Mouse (Mus musculus): ENCODE measurements at regions not wholly inside any gene's neighbourhood (a gene's known extent, or its start where the extent isn't known, plus 50 kb on each side); places are given as distances from the start of the nearest gene placed in this dataset.

DNA sequence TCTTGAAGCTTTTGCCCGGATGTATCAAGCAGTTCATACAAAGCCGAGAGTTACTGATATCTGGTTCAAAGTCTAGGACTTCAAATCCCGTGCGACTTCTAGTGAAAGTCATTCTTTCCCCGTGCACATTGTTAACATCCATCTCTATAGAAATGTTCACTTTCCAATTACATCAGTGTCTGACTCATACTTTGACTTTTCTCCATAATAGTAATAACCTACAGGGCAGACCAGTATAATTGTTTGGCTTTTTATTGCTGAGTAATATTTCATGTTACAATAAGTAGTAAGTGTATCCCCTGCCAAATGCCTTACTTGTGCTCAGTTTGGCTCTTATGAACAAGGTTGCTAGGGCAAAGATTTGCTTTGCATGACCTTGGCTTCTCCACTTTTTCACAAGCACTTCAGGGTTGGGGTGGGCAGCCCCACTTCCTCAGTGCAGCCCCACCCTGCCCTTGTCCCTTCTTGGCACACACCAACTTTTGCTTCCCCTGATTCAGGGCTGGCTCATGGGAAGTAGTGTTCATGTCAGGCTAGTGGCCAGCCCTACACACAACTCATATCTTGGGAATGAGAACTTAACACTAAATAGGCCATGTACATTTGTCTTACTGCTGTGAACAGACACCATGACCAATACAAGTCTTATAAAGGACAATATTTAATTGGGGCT lies 229.7 kb downstream of the Ktn1 start:
- 74% methylated on average over 5 of the region's 5 CpGs for WGBS
- no peak for TF ChIP-seq POLR2A (IDR thresholded peaks at IDR 0.05; ENCODE audit: borderline replicate concordance, extremely low read depth, low read depth, low read length)
- no peak for TF ChIP-seq CTCF (IDR thresholded peaks at IDR 0.05; ENCODE audit: insufficient read depth, low read length)
- no peak for DNase-seq
- Histone ChIP-seq H3K4me3 (replicated peaks; ENCODE audit: extremely low read depth, low read depth, low read length) (no peak overlapping the region), H3K4me1 (ENCODE audit: control insufficient read depth, insufficient read depth, low read length) (no peaks in the 10 kb centered on the region)

DNA sequence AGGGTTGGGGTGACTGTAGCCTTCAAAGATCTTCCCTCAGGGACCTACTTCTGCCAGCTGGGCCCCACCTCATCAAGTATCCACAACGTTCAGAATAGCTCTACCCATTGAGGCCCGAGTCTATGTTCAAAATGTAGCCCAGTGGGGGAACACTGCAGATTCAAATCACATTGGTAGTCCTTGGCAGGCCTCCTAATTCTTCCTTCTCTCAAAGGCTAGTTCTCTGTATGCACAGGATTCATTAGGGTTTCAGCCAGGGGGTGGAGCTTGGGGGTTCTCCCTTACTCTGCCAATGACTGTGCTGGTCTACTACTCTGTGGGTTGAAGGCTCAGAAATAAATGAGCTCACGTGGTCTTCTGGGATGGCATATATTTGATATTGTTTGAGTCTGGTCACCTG lies 235.3 kb upstream of the Peli2 start:
- DNase-seq, result no peak
- no peaks in the 10 kb centered on the region for H3K4me1 ChIP-seq (ENCODE audit: control insufficient read depth, insufficient read depth, low read length)
- no peak overlapping the region for H3K4me3 ChIP-seq (replicated peaks; ENCODE audit: extremely low read depth, low read depth, low read length)
- TF ChIP-seq POLR2A (IDR thresholded peaks at IDR 0.05; ENCODE audit: borderline replicate concordance, extremely low read depth, low read depth, low read length), result no peak
- TF ChIP-seq CTCF (IDR thresholded peaks at IDR 0.05; ENCODE audit: insufficient read depth, low read length), result no peak
- 86% methylated on average over 3 of the region's 3 CpGs for WGBS

DNA sequence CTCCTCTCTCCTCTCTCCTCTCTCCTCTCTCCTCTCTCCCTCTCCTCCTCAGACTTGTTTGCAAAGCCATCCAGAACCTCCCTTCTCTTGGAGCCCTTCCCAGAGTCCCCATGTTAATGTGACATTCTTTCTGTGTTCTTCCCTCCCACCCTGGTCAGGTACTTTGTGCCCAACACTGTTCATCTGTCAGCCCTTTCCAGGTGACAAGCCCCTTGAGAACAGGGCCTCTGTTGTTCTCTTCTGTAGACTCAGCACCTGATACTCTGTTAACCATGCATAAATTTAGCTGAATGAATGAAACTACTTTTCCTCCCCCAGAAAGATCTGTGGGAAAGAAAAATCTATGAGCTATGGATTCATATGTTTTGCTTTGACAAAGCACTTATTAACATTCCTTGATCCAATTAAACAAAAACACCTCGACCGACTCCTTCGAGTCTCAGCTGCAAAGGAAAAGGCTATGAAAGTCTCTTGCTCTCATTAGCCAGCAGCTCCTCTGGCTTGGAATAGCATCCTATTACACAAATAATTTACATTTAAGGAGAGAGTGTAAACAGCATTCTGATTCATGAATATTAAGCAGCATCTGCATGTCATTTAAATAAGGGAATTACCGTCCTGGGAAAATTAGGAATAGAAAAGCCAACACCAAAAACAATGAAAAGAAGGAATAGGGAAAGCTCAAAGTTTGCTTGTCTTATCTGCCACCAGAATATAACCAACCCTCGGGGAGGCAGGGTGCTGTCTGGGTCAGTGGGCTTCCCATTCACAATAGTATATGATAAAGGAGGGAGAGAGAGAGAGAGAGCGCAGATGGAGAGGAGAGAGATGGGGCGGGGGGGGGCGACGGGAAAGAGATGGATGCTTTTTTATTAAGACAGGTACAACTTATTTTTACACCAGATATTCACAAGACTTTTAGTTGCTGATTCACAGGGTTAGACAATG lies 230.1 kb upstream of the Peli2 start:
- 72% methylated on average over 9 of the region's 9 CpGs for WGBS
- TF ChIP-seq POLR2A (IDR thresholded peaks at IDR 0.05; ENCODE audit: borderline replicate concordance, extremely low read depth, low read depth, low read length) (no peak), CTCF (IDR thresholded peaks at IDR 0.05; ENCODE audit: insufficient read depth, low read length) (no peak)
- no peak for DNase-seq
- no peak overlapping the region for H3K4me3 ChIP-seq (replicated peaks; ENCODE audit: extremely low read depth, low read depth, low read length)
- no peaks in the 10 kb centered on the region for H3K4me1 ChIP-seq (ENCODE audit: control insufficient read depth, insufficient read depth, low read length)

DNA sequence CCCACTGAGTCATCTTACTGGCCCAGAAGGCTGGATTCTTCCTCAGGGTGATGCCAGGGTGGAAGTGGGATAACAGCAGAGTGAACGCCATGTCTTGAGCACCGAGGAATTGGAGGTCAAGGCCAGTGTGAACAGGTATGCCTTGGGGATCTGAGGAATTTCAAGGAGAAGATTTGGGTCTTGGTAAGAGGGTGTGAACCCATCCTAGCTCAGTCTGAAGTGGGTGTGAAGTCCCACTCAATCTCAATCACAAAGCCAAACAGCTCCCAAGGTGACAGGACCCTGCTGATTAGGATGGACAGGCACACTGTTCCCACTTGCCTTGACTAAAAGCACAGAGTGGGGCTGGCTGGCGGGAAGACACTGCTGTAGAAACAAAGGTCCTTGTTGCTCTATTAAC lies 224.0 kb upstream of the Peli2 start:
- 87% methylated on average over 3 of the region's 3 CpGs for WGBS
- no peak for DNase-seq
- Histone ChIP-seq H3K4me1 (ENCODE audit: control insufficient read depth, insufficient read depth, low read length) (no peaks in the 10 kb centered on the region), H3K4me3 (replicated peaks; ENCODE audit: extremely low read depth, low read depth, low read length) (no peak overlapping the region)
- no peak for TF ChIP-seq POLR2A (IDR thresholded peaks at IDR 0.05; ENCODE audit: borderline replicate concordance, extremely low read depth, low read depth, low read length)
- TF ChIP-seq CTCF (IDR thresholded peaks at IDR 0.05; ENCODE audit: insufficient read depth, low read length), result no peak

DNA sequence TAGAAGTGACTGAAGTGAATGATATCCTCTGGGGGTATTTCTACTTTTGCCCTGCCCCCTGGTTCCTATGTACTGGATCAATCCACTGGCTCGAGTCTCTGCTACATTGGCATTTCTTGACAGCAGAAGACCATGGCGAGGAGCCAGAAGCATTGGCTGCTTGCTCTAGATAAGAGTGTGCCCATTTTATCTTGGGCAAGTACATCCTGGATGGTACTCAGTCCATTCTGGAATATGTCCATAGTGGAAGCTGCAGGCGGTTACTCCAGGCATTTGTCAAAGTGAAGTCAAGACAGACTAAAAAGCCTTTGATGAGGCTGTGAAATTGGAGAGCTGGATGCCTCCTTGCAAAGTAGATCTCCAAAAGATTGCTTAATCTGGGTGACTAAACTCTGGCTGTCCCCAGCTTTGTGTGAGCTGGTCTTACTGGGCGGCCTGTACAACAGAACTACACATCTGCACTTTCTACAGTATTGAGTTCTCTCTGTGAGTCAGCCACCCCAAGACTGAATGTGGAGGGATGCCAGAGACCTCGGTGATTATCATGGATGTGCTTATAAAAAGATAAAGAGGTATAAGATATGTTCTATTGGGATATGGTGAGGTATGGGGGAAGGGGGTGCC lies 222.6 kb upstream of the Peli2 start:
- H3K4me3 ChIP-seq (replicated peaks; ENCODE audit: extremely low read depth, low read depth, low read length), result no peak overlapping the region
- no peaks in the 10 kb centered on the region for H3K4me1 ChIP-seq (ENCODE audit: control insufficient read depth, insufficient read depth, low read length)
- DNase-seq, result no peak
- TF ChIP-seq CTCF (IDR thresholded peaks at IDR 0.05; ENCODE audit: insufficient read depth, low read length) (no peak), POLR2A (IDR thresholded peaks at IDR 0.05; ENCODE audit: borderline replicate concordance, extremely low read depth, low read depth, low read length) (no peak)
- WGBS, result 57% methylated on average over 5 of the region's 5 CpGs

DNA sequence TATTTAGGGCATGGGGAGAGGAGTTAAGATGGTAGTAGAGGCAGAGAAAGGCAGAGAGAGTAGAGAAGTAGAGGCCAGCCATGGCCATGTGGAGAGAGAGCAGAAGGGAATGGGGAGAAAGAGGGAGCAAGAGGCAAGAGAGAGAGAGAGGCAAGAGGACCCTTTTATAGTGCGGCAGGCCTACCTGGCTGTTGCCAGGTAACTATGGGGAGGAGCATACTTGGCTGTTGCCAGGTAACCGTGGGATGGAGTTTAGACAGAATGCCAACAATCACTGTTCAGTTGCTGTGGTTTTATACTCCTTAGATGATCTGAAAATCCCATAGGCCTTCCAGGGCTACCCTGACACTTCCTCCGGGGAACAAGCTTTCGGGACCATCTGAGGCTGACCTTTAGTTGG lies 222.0 kb upstream of the Peli2 start:
- no peak overlapping the region for H3K4me3 ChIP-seq (replicated peaks; ENCODE audit: extremely low read depth, low read depth, low read length)
- DNase-seq, result no peak
- no peak for TF ChIP-seq POLR2A (IDR thresholded peaks at IDR 0.05; ENCODE audit: borderline replicate concordance, extremely low read depth, low read depth, low read length)
- TF ChIP-seq CTCF (IDR thresholded peaks at IDR 0.05; ENCODE audit: insufficient read depth, low read length), result no peak
- no peaks in the 10 kb centered on the region for H3K4me1 ChIP-seq (ENCODE audit: control insufficient read depth, insufficient read depth, low read length)
- 81% methylated on average over 4 of the region's 4 CpGs for WGBS

DNA sequence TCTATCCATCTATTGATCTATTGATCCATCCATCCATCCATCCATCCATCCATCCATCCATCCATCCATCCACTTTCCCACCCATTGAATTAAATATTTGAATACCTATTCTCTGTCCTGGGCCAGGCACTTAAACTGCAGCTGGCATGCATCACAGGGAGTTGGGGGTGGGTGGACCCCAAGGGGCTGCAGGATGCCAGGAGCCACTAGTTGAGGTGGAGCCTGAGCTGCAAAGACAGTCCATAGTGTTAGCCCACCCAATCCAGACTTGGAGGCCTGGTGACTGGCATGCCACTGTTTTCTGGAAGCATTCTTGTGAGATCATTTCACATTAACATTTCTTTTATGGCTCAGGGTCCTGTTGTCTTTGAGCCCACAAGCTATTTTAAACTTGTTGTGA lies 215.3 kb upstream of the Peli2 start:
- H3K4me3 ChIP-seq (replicated peaks; ENCODE audit: extremely low read depth, low read depth, low read length), result no peak overlapping the region
- TF ChIP-seq CTCF (IDR thresholded peaks at IDR 0.05; ENCODE audit: insufficient read depth, low read length) (no peak), POLR2A (IDR thresholded peaks at IDR 0.05; ENCODE audit: borderline replicate concordance, extremely low read depth, low read depth, low read length) (no peak)
- H3K4me1 ChIP-seq (ENCODE audit: control insufficient read depth, insufficient read depth, low read length), result no peaks in the 10 kb centered on the region
- no peak for DNase-seq

DNA sequence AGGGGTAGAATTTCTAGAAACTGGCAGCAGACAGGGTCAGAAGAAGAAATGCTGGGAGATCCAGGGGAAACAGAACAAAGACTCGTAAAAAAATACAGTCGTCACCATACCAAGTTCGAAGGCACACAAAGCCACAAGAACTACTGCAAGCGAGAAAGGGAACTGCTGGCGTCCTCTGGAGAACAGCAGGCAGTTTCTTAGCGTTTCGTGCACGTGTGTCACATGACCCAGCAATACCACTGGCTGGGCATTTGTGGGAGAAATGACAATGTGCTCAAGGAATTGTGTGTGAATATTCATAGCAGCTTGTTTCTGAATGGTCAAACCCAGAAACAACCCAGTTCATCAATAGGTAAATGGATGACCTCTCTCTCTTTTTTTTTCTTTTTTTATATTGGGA lies 211.5 kb upstream of the Peli2 start:
- WGBS, result 55% methylated on average over 8 of the region's 8 CpGs
- Histone ChIP-seq H3K4me1 (ENCODE audit: control insufficient read depth, insufficient read depth, low read length) (no peaks in the 10 kb centered on the region), H3K4me3 (replicated peaks; ENCODE audit: extremely low read depth, low read depth, low read length) (no peak overlapping the region)
- no peak for DNase-seq
- TF ChIP-seq POLR2A (IDR thresholded peaks at IDR 0.05; ENCODE audit: borderline replicate concordance, extremely low read depth, low read depth, low read length) (no peak), CTCF (IDR thresholded peaks at IDR 0.05; ENCODE audit: insufficient read depth, low read length) (no peak)

DNA sequence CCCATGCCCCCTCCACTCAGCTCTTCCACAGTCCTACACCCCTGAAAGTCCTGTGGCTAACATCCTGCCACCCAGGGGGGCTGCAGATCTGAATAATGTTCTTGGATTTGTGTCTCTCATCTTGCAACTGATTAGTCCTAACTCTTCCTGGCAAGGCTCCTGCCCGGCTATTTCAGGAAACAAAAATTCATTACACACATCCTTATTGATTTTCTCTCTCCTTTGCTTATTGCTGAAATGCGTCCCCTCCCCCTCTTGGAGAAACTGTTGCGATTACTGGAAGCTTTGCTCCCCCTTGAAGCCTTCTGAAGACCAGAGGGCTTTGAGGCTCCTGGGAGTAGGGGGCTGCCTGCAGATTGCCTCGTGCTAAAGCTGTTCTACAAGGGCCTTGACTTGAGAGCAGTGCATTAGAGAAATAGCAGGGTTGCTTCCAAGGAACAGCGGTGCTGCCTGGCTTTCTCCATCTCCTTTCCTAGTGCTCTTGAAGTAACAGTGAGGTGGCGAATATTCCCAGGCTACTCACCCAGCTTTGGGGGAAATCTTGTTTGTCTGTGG lies 209.8 kb upstream of the Peli2 start:
- no peak for DNase-seq
- WGBS, result 48% methylated on average over 6 of the region's 6 CpGs
- TF ChIP-seq POLR2A (IDR thresholded peaks at IDR 0.05; ENCODE audit: borderline replicate concordance, extremely low read depth, low read depth, low read length) (no peak), CTCF (IDR thresholded peaks at IDR 0.05; ENCODE audit: insufficient read depth, low read length) (no peak)
- no peaks in the 10 kb centered on the region for H3K4me1 ChIP-seq (ENCODE audit: control insufficient read depth, insufficient read depth, low read length)
- no peak overlapping the region for H3K4me3 ChIP-seq (replicated peaks; ENCODE audit: extremely low read depth, low read depth, low read length)

Data from lung, adult 2 months (tissue).